Mouse (Mus musculus) kidney, adult 2 months (tissue): ENCODE measurements around the gene Zdhhc13.

Experiments
- CTCF ChIP-seq: fragments of 200-500 bp; conservative IDR thresholded peaks from 2 replicates; pipeline ENCODE4 v1.5.1; 2011; ENCODE audit warnings: low read depth, mild to moderate bottlenecking, control low read depth, low read length, moderate library complexity, mixed read lengths; ENCODE audit not compliant: insufficient read depth, insufficient read length
- POLR2A ChIP-seq: fragments of 200-500 bp; IDR thresholded peaks from one replicate; pipeline ENCODE4 v1.6.1; 2011; ENCODE audit warnings: low read depth, low read length, control low read depth

DNA sequence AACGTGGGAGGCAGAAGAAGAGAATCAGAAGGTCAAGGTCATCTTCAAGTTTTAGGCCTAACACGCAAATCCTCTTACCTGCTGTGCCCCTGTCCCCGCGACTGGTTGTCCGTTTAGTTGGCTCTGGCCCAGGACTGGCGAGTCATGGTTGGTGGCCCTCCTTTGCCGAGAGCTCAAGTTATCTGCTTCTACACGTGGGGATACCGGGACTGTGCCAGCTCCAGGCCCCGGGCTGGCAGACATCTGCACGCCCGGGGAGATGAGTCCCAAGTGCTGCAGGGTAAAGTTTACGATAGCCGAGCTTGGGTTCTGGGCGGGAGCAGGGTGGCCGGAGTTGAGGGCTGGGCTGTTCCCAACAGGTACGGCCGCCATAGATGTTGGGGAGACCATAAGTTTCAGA is 78.8 kb downstream of the Zdhhc13 start:
- no peak for TF ChIP-seq CTCF
- no peak for TF ChIP-seq POLR2A
